ENCODE assay signal across 1 mouse cellular context in genomic region chr6:113442087-113442441, GRCm38 (mm10).
A peak's percentile ranks its signal among the peaks of the same experiment; 100 is the strongest.
TF ChIP-seq lines count a peak whose summit lies in the region.

No protein-coding gene starts in this region.

TF ChIP-seq in CH12.LX, 34 proteins besides CTCF, POLR2A, EP300 and RAD21 (continued from another document):
- TF ChIP-seq ZMIZ1 (IDR thresholded peaks at IDR 0.05; ENCODE audit: low read depth, low read length) (no peak), SMC3 (IDR thresholded peaks at IDR 0.05; ENCODE audit: low read depth, low read length) (no peak), ZKSCAN1 (IDR thresholded peaks at IDR 0.05; ENCODE audit: borderline replicate concordance, low read depth, low read length) (no peak), TBP (conservative IDR thresholded peaks at IDR 0.05; ENCODE audit: low read depth, low read length) (no peak), UBTF (IDR thresholded peaks at IDR 0.05; ENCODE audit: low read depth, low read length) (no peak), MAFK (IDR thresholded peaks at IDR 0.05; ENCODE audit: insufficient replicate concordance, low read length) (no peak), USF1 (IDR thresholded peaks at IDR 0.05; ENCODE audit: low read depth, low read length) (0 out of 2 replicates have a peak, but pooled peaks have one; percentile 3), NELFE (IDR thresholded peaks at IDR 0.05; ENCODE audit: low read depth, low read length) (no peak), MAX (IDR thresholded peaks at IDR 0.05; ENCODE audit: low read length) (peak; percentile 88), BHLHE40 (IDR thresholded peaks at IDR 0.05; ENCODE audit: low read depth, low read length) (no peak; the same call in 1 of the 2 replicates), NRF1 (IDR thresholded peaks at IDR 0.05; ENCODE audit: low read depth, low read length) (no peak), ETS1 (conservative IDR thresholded peaks at IDR 0.05; ENCODE audit: low read depth, low read length) (0 out of 2 replicates have a peak, but pooled peaks have one; percentile 8), CHD1 (IDR thresholded peaks at IDR 0.05; ENCODE audit: low read depth, low read length) (no peak), KAT2A (IDR thresholded peaks at IDR 0.05; ENCODE audit: insufficient replicate concordance, low read length) (no peak), E2F4 (IDR thresholded peaks at IDR 0.05; ENCODE audit: insufficient replicate concordance, low read depth, low read length) (no peak), SIN3A (IDR thresholded peaks at IDR 0.05; ENCODE audit: low read length) (no peak), GABPA (IDR thresholded peaks at IDR 0.05; ENCODE audit: insufficient replicate concordance, low read depth, low read length) (no peak), CHD2 (IDR thresholded peaks at IDR 0.05; ENCODE audit: low read length) (0 out of 2 replicates have a peak, but pooled peaks have one; percentile 45), MEF2A (IDR thresholded peaks at IDR 0.05; ENCODE audit: borderline replicate concordance, low read depth, low read length) (no peak), ZNF384 (IDR thresholded peaks at IDR 0.05; ENCODE audit: low read depth, low read length) (no peak)
